Mouse (Mus musculus): ENCODE data around the gene Tctn1. TPM values are rescaled to one million over a fixed set of nuclear protein-coding genes. Genes with fewer than 3 reads are reported as not detected.

Tctn1 gene
- total and polyA plus RNA-seq, 3 experiments: 3.8 to 6.0 TPM; not detected in 1

- no peaks in the 10 kb centered on the region for H3K36me3 ChIP-seq (ENCODE audit: control insufficient read depth in 1 of 2, insufficient read depth in 2 of 2, low read length in 2 of 2)
- H3K9me3 ChIP-seq (replicated peaks; ENCODE audit: insufficient read depth, low read length): no peaks in the 10 kb centered on the region
- no peak for TF ChIP-seq NELFE (IDR thresholded peaks at IDR 0.05; ENCODE audit: low read depth, low read length)
- TF ChIP-seq ZKSCAN1 (IDR thresholded peaks at IDR 0.05; ENCODE audit: low read depth, low read length): no peak
- no peak for TF ChIP-seq ZMIZ1 (IDR thresholded peaks at IDR 0.05; ENCODE audit: low read depth, low read length)
- TF ChIP-seq E2F4 (IDR thresholded peaks at IDR 0.05; ENCODE audit: borderline replicate concordance, low read depth, low read length): no peak
- TF ChIP-seq RAD21 (IDR thresholded peaks at IDR 0.05; ENCODE audit: low read depth, low read length): no peak
- TF ChIP-seq CHD2 (IDR thresholded peaks at IDR 0.05; ENCODE audit: low read length): no peak
- TF ChIP-seq MEF2A (IDR thresholded peaks at IDR 0.05; ENCODE audit: extremely low read depth, insufficient replicate concordance, low read depth, low read length, poor library complexity, severe bottlenecking): no peak
- TF ChIP-seq SIN3A (IDR thresholded peaks at IDR 0.05; ENCODE audit: low read length): no peak
- TF ChIP-seq TBP (IDR thresholded peaks at IDR 0.05; ENCODE audit: low read depth, low read length): no peak
- no peak for TF ChIP-seq MYC (IDR thresholded peaks at IDR 0.05; ENCODE audit: low read depth, low read length)
- TF ChIP-seq JUND (IDR thresholded peaks at IDR 0.05; ENCODE audit: low read depth, low read length): no peak
- TF ChIP-seq NRF1 (IDR thresholded peaks at IDR 0.05; ENCODE audit: insufficient read depth, low read depth, low read length, poor library complexity, severe bottlenecking): no peak
- no peak for TF ChIP-seq GABPA (IDR thresholded peaks at IDR 0.05; ENCODE audit: low read depth, low read length)
- no peak for TF ChIP-seq RCOR1 (IDR thresholded peaks at IDR 0.05; ENCODE audit: low read depth, low read length)
- no peak for TF ChIP-seq POLR2A (IDR thresholded peaks at IDR 0.05; ENCODE audit: control insufficient read depth in 1 of 2, insufficient read depth in 1 of 2, low read depth in 1 of 2, low read length in 2 of 2, poor library complexity in 1 of 2)
- TF ChIP-seq TCF12 (IDR thresholded peaks at IDR 0.05; ENCODE audit: low read depth, low read length): no peak
- no peak for TF ChIP-seq MXI1 (IDR thresholded peaks at IDR 0.05; ENCODE audit: low read depth, low read length)
- no peak for TF ChIP-seq CHD1 (IDR thresholded peaks at IDR 0.05; ENCODE audit: low read depth, low read length)
- H3K27me3 ChIP-seq (ENCODE audit: control insufficient read depth in 1 of 2, insufficient read depth in 2 of 2, low read length in 2 of 2): no peaks in the 10 kb centered on the region
- no peaks in the 10 kb centered on the region for H3K4me1 ChIP-seq (ENCODE audit: control insufficient read depth in 1 of 2, insufficient read depth in 2 of 2, low read length in 2 of 2)
- no peak for DNase-seq (ENCODE audit: low read depth, low spot score)
- no peak overlapping the region for H3K9ac ChIP-seq (ENCODE audit: control insufficient read depth, low read depth, low read length, poor library complexity, severe bottlenecking)
- H3K79me2 ChIP-seq (ENCODE audit: control insufficient read depth, insufficient read depth, low read length, poor library complexity): no peaks in the 10 kb centered on the region
- H3K4me3 ChIP-seq (ENCODE audit: control insufficient read depth in 1 of 2, insufficient read depth in 1 of 2, low read depth in 2 of 2, low read length in 2 of 2): no peak overlapping the region
- no peak overlapping the region for H3K27ac ChIP-seq (ENCODE audit: control insufficient read depth, low read depth, low read length)
These were observed 17.6 kb downstream of the Tctn1 start for GRCm38 (mm10) chr5:122246547-122247167.

DNA sequence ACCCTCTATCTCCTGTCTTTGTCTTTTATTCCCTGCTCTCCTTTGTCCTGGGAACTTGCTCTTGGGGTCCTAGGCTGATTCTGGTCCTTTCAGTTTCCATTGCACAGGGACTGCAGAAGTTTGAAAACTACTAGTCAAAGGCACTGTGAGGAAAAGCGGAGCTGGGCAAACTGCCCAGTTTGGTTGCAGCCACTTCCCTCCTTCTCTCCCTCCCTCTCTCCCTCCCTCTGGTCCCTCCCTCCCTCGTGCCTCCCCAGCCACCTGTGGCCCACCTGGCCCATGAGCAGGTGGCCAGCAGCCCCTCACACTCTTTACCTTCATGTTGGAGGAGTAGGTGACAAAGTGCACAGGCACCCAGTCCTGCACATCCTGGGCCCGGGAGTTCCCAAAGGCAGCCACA is 19.1 kb downstream of the Tctn1 start:
- H3K79me2 ChIP-seq (ENCODE audit: control insufficient read depth, insufficient read depth, low read length, poor library complexity): no peaks in the 10 kb centered on the region
- no peak overlapping the region for H3K9ac ChIP-seq (ENCODE audit: control insufficient read depth, low read depth, low read length, poor library complexity, severe bottlenecking)
- no peaks in the 10 kb centered on the region for H3K9me3 ChIP-seq (replicated peaks; ENCODE audit: insufficient read depth, low read length)
- DNase-seq (ENCODE audit: low read depth, low spot score): peak; percentile 19
- no peak for TF ChIP-seq MYB (IDR thresholded peaks at IDR 0.05; ENCODE audit: low read depth, low read length)
- no peak for TF ChIP-seq HCFC1 (IDR thresholded peaks at IDR 0.05; ENCODE audit: low read depth, low read length)
- TF ChIP-seq MXI1 (IDR thresholded peaks at IDR 0.05; ENCODE audit: low read depth, low read length): no peak
- TF ChIP-seq ZC3H11A (IDR thresholded peaks at IDR 0.05; ENCODE audit: low read depth, low read length): no peak
- TF ChIP-seq ZKSCAN1 (IDR thresholded peaks at IDR 0.05; ENCODE audit: low read depth, low read length): no peak
- no peak for TF ChIP-seq MAZ (IDR thresholded peaks at IDR 0.05; ENCODE audit: low read depth, low read length)
- H3K4me1 ChIP-seq (ENCODE audit: control insufficient read depth in 1 of 2, insufficient read depth in 2 of 2, low read length in 2 of 2): no peaks in the 10 kb centered on the region
- no peak overlapping the region for H3K27ac ChIP-seq (ENCODE audit: control insufficient read depth, low read depth, low read length)
- no peaks in the 10 kb centered on the region for H3K36me3 ChIP-seq (ENCODE audit: control insufficient read depth in 1 of 2, insufficient read depth in 2 of 2, low read length in 2 of 2)
- no peaks in the 10 kb centered on the region for H3K27me3 ChIP-seq (ENCODE audit: control insufficient read depth in 1 of 2, insufficient read depth in 2 of 2, low read length in 2 of 2)
- H3K4me3 ChIP-seq (ENCODE audit: control insufficient read depth in 1 of 2, insufficient read depth in 1 of 2, low read depth in 2 of 2, low read length in 2 of 2): no peak overlapping the region

Data from MEL (cell line).